Mouse (Mus musculus) heart, embryonic 13.5 days (tissue): ENCODE data around the gene H2afv. TPM values are rescaled to one million over a fixed set of nuclear protein-coding genes. Genes with fewer than 3 reads are reported as not detected.

Experiments
- ATAC-seq: fragments of 200-750 bp; cut with Nextera tagmentation; 2 replicates; pipeline ENCODE4 v1.8.0; 2017; ENCODE audit warnings: moderate TSS enrichment; ENCODE audit not compliant: insufficient number of reproducible peaks, low FRiP score, low TSS enrichment; ENCODE audit errors: extremely low read depth
- H3K27ac ChIP-seq: fragments of 300-500 bp; sonication (generic); replicated peaks from 2 replicates; pipeline ENCODE4 v1.5.1; 2015; ENCODE audit warnings: moderate library complexity, mild to moderate bottlenecking, inconsistent platforms
- H3K27me3 ChIP-seq: fragments of 300-500 bp; sonication (generic); replicated peaks from 2 replicates; pipeline ENCODE4 v1.6.1; 2015; ENCODE audit warnings: mild to moderate bottlenecking, inconsistent platforms
- H3K36me3 ChIP-seq: fragments of 300-500 bp; sonication (generic); 2 replicates; pipeline ENCODE4 v1.6.1; 2015; ENCODE audit warnings: mild to moderate bottlenecking, inconsistent platforms
- H3K4me1 ChIP-seq: fragments of 300-500 bp; sonication (generic); 2 replicates; pipeline ENCODE4 v1.6.1; 2015; ENCODE audit warnings: inconsistent platforms
- H3K4me2 ChIP-seq: fragments of 300-500 bp; sonication (generic); 2 replicates; pipeline ENCODE4 v1.6.1; 2015; ENCODE audit warnings: inconsistent platforms, mild to moderate bottlenecking, moderate library complexity
- H3K4me3 ChIP-seq: fragments of 300-500 bp; sonication (generic); 2 replicates; pipeline ENCODE4 v1.5.1; 2015; ENCODE audit warnings: moderate library complexity, mild to moderate bottlenecking, inconsistent platforms
- H3K9ac ChIP-seq: fragments of 300-500 bp; sonication (generic); 2 replicates; pipeline ENCODE4 v1.6.1; 2015; ENCODE audit warnings: inconsistent platforms, mild to moderate bottlenecking, moderate library complexity
- H3K9me3 ChIP-seq: fragments of 300-500 bp; sonication (generic); 2 replicates; pipeline ENCODE4 v1.6.1; 2016; ENCODE audit warnings: inconsistent platforms
- WGBS: fragments of 180-500 bp; shearing (Covaris S2); methylation state at CpG from one replicate; pipeline ENCODE4 v1.1.7; 2015; ENCODE audit warnings: mixed read lengths; 5-methylcytosine and 5-hydroxymethylcytosine counted together
- polyA plus RNA-seq: library from polyadenylated mRNA; unstranded; fragments of >200 nt; fragmentation: Nextera tagmentation; extraction: Ambion mirVana; gene quantifications from 2 replicates; pipeline ENCODE4 v1.2.1, GENCODE M21; 2015

Gene H2afv
- 309 and 340 TPM in 2 replicates for polyA plus RNA-seq

- Histone ChIP-seq H3K4me2 (peak within 1 kb of the TSS; percentile 77), H3K27me3 (no peaks in the 10 kb centered on the region), H3K9me3 (no peaks in the 10 kb centered on the region), H3K36me3 (peaks cover 16% of the 10 kb centered on the region), H3K27ac (peak within 1 kb of the TSS; percentile 93), H3K4me3 (peak within 1 kb of the TSS; percentile 74), H3K9ac (peak within 1 kb of the TSS; percentile 88), H3K4me1 (peaks cover 24% of the 10 kb centered on the region)
- ATAC-seq: peak; percentile 97
- WGBS: under 1% methylated on average over 67 of the region's 80 CpGs
Measured at GRCm38 (mm10) chr11:6444077-6444853, at the start of gene H2afv. Gene H2afv, minus strand, starts transcription at chr11:6444443.

GRCm38 (mm10) chr11:6489691-6490503, 45.7 kb upstream of the H2afv start:
- no peaks in the 10 kb centered on the region for H3K27me3 ChIP-seq
- no peak overlapping the region for H3K4me3 ChIP-seq
- H3K36me3 ChIP-seq: no peaks in the 10 kb centered on the region
- H3K9me3 ChIP-seq: no peaks in the 10 kb centered on the region
- WGBS: 42% methylated on average over 6 of the region's 6 CpGs
- no peak overlapping the region for H3K9ac ChIP-seq
- no peak overlapping the region for H3K27ac ChIP-seq
- ATAC-seq: no peak
- H3K4me1 ChIP-seq: peaks cover 14% of the 10 kb centered on the region; the same call in 1 of the 2 replicates
- no peak overlapping the region for H3K4me2 ChIP-seq

- Histone ChIP-seq H3K9me3 (no peaks in the 10 kb centered on the region), H3K9ac (no peak overlapping the region), H3K4me3 (no peak overlapping the region), H3K27ac (no peak overlapping the region), H3K4me2 (no peak overlapping the region), H3K4me1 (peaks cover 14% of the 10 kb centered on the region; the same call in 1 of the 2 replicates), H3K36me3 (no peaks in the 10 kb centered on the region), H3K27me3 (no peaks in the 10 kb centered on the region)
- no peak for ATAC-seq
- WGBS: 88% methylated on average over 7 of the region's 7 CpGs
Measured at GRCm38 (mm10) chr11:6489257-6489656, 45.0 kb upstream of the H2afv start.

DNA sequence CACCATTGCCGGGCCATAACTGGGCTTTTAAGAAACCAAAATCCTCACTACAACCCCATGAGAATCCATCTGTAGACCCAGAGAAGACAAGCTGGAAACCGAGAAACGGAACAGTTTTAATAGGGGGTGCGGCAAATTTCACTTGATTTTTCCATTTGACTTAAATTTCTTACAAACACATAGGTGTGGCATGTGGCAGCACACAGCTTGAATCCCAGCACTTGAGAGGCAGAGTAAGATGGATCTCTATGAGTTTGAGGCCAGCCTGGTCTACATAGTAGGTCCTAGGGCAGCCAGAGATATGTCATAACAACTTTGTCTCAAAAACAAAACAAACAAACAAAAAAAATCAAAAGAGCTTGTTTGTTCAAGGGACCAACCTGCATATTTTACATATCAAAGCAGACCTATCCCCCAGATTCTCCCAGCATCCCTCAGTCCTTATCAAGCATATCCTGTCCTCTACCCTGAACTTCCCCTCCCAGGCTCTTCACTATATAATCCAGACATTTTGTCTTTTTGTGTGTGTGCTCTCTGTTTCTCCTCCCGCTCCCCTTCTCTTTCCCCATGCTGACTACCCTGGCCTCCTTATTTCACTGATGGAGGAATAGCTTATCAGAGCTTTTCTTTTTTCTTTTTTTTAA, 43.9 kb upstream of the H2afv start:
- Histone ChIP-seq H3K9ac (no peak overlapping the region), H3K4me2 (no peak overlapping the region), H3K9me3 (no peaks in the 10 kb centered on the region), H3K27me3 (no peaks in the 10 kb centered on the region), H3K27ac (0 out of 2 replicates have a peak overlapping the region, but pooled peaks have one; percentile 28), H3K4me1 (peaks cover 17% of the 10 kb centered on the region; the same call in 1 of the 2 replicates), H3K4me3 (no peak overlapping the region), H3K36me3 (no peaks in the 10 kb centered on the region)
- no peak for ATAC-seq
- WGBS: 81% methylated on average over 5 of the region's 5 CpGs

DNA sequence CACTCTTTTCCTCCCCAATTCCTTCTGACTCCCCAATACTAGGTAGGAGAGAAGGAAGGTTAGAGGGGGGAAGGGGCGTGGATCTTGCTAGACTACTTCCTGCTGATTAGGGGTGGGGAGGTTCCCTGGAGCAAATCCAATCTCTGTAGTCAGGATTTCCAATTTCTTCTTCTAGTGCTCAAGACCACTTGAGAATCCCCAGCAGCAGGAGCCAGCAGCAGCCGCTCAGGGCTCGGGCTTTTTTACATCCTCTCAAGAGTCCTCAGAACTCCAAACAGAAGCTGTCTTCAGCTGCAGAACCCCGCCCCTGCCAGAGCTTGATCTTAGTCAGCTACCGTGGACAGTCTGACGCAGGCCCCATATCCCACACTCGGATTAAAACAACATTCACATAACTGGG, 43.3 kb upstream of the H2afv start:
- no peak overlapping the region for H3K4me3 ChIP-seq
- H3K4me1 ChIP-seq: peaks cover 19% of the 10 kb centered on the region; the same call in 1 of the 2 replicates
- H3K9me3 ChIP-seq: no peaks in the 10 kb centered on the region
- no peaks in the 10 kb centered on the region for H3K36me3 ChIP-seq
- no peak for ATAC-seq
- no peak overlapping the region for H3K9ac ChIP-seq
- H3K4me2 ChIP-seq: no peak overlapping the region
- no peaks in the 10 kb centered on the region for H3K27me3 ChIP-seq
- 26% methylated on average over 7 of the region's 7 CpGs for WGBS
- peak overlapping the region; percentile 28; the same call in 1 of the 2 replicates for H3K27ac ChIP-seq

GRCm38 (mm10) chr11:6486916-6487315, 42.7 kb upstream of the H2afv start:
- Histone ChIP-seq H3K27ac (peak overlapping the region; percentile 28; the same call in 1 of the 2 replicates), H3K36me3 (no peaks in the 10 kb centered on the region), H3K4me2 (no peak overlapping the region), H3K9me3 (no peaks in the 10 kb centered on the region), H3K27me3 (no peaks in the 10 kb centered on the region), H3K4me3 (no peak overlapping the region), H3K9ac (no peak overlapping the region), H3K4me1 (peaks cover 19% of the 10 kb centered on the region; the same call in 1 of the 2 replicates)
- no peak for ATAC-seq
- WGBS: 60% methylated on average over 6 of the region's 6 CpGs

DNA sequence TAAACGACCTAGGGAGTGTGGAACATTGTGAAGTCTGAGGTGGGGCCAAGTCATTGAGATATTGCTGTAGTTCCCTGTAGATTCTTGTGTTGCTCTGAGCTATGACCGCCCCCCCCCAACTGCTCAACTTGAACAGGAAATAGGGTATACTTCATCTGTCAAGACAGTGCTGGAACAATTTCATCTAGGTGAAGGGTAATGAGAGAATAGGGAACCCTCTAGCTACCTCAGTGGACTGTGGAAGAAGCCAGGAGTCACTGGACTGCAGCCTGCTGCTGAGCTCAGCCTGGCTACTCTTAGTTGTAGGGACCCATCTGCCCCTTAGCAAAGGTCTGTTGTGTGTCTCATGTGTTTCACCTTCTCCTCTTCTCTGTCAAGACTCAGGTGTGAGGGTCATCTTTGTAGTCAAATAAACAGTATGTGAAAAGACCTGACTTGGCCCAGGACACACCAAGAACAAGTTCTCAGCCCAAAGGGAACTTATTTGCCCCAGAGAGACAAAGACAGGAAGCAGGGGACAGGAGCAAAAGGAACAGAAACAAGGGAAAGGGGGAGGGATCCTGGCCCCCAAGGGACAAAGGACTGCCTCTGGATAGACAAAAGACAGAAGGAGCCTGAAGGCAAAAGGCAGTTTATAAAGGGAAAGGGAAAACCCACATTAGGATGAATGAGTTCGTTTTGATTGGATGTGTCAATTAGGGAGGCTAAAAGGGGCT, 40.2 kb upstream of the H2afv start:
- H3K36me3 ChIP-seq: no peaks in the 10 kb centered on the region
- H3K27me3 ChIP-seq: no peaks in the 10 kb centered on the region
- H3K4me3 ChIP-seq: no peak overlapping the region
- peaks cover 19% of the 10 kb centered on the region; the same call in 1 of the 2 replicates for H3K4me1 ChIP-seq
- no peak overlapping the region for H3K9ac ChIP-seq
- H3K27ac ChIP-seq: no peak overlapping the region
- WGBS: 53% methylated on average over 3 of the region's 3 CpGs
- no peak for ATAC-seq
- H3K9me3 ChIP-seq: no peaks in the 10 kb centered on the region
- H3K4me2 ChIP-seq: no peak overlapping the region

DNA sequence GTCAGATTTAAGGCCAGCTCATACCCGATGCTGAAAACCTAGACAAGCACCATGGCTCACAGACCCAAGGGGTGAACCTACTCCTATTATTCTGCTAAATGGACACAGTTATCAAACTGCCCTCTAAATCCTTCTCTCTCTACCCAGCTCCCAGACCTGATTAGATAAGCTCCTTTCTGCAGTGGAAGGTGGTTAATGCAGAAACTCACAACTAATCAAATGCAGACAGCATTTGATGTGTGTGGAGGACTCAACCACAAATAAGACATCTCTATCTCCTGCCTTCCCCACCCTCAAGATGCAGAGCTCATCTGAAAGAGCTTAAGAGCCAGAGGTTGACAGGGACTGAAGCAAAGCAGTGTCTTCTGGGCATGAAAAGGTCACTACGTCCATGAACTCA, 38.9 kb upstream of the H2afv start:
- 43% methylated on average over 2 of the region's 2 CpGs for WGBS
- Histone ChIP-seq H3K4me1 (peaks cover 19% of the 10 kb centered on the region; the same call in 1 of the 2 replicates), H3K9ac (no peak overlapping the region), H3K36me3 (no peaks in the 10 kb centered on the region), H3K27me3 (no peaks in the 10 kb centered on the region), H3K4me2 (no peak overlapping the region), H3K4me3 (no peak overlapping the region), H3K27ac (no peak overlapping the region), H3K9me3 (no peaks in the 10 kb centered on the region)
- ATAC-seq: no peak

DNA sequence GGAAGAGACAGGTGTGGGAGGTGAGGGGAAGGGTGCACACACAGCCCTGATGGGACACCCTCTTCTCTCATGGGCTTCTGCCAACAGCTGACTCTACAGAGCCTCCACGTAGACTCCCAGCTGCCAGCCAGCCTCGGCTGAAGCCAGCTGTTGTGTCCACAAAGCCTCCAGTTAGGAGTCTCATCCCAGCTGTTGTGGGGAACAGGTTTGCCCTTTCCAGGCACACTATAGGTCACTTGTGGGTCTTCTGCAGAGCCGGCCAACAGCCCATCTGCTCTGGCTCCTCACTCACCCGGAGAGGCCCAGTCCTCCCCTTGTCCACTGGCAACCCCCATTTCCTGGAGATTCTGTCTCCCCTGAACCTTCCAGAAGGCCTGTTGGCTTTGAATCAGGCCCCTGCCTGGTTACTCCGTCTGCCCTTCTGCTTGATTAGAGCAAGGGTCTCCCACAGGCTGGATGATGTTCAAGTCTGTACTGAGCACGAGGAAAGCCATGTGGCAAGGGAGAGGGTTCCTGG, 37.5 kb upstream of the H2afv start:
- H3K4me3 ChIP-seq: no peak overlapping the region
- no peaks in the 10 kb centered on the region for H3K27me3 ChIP-seq
- no peak for ATAC-seq
- H3K9me3 ChIP-seq: no peaks in the 10 kb centered on the region
- H3K27ac ChIP-seq: no peak overlapping the region
- H3K9ac ChIP-seq: no peak overlapping the region
- WGBS: 51% methylated on average over 6 of the region's 6 CpGs
- 0 out of 2 replicates have a peak, but pooled peaks cover 10% of the 10 kb centered on the region for H3K4me1 ChIP-seq
- H3K4me2 ChIP-seq: no peak overlapping the region
- no peaks in the 10 kb centered on the region for H3K36me3 ChIP-seq

DNA sequence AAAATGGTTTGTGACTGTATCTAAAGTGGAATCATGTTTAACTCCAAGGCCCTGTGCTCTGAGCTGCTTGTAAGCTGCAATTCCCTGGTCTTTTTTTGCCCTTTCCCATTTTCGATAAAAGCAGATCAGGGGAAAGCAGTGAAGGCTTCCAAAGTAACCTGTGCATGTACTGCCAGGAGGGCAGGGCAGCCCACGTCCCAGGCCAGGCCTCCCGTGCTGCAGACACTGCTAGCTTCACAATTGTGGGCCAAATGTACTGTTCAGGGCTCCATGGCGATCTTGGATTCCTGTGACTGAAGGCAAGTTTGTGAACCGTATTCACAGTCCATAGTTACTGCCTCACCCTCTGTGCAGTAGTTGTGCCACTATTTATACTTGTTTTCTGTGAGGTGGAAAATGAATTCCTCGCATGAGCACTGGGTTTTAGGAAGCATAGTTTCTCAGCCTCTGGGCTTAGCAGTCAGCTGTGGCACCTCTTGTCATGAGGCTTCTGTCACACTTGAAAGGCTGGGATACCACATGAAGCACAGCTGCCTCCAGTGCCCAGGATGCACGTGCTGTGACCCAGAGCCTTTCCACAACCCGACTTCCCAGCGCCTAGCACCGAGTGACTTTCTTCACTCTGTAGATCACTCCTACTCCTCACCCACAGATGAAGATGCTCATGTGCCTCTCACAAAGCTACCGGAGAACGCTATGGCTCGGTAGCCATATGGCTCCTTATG, 36.6 kb upstream of the H2afv start:
- 0 out of 2 replicates have a peak, but pooled peaks cover 10% of the 10 kb centered on the region for H3K4me1 ChIP-seq
- no peak overlapping the region for H3K9ac ChIP-seq
- 76% methylated on average over 13 of the region's 13 CpGs for WGBS
- H3K4me2 ChIP-seq: no peak overlapping the region
- no peak overlapping the region for H3K27ac ChIP-seq
- H3K36me3 ChIP-seq: no peaks in the 10 kb centered on the region
- H3K9me3 ChIP-seq: no peaks in the 10 kb centered on the region
- no peaks in the 10 kb centered on the region for H3K27me3 ChIP-seq
- H3K4me3 ChIP-seq: no peak overlapping the region
- no peak for ATAC-seq
